In genomic region chr9:76566515-76567280, GRCm38 (mm10) we compare ENCODE assay signal across 8 mouse cellular contexts. TPM values are rescaled to one million over a fixed set of nuclear protein-coding genes. Genes with fewer than 3 reads are reported as not detected.
DNase-seq lines count a peak whose midpoint lies in the region; TF ChIP-seq lines count a peak whose summit lies in the region.

TSS of gene Fam83b (minus strand) at chr9:76567116.

- TF ChIP-seq CTCF in thymus, adult 2 months (IDR thresholded peaks at IDR 0.05; ENCODE audit: borderline replicate concordance, control insufficient read depth, extremely low read depth, insufficient read depth, low read length, poor library complexity), result no peak
- no peak for TF ChIP-seq CTCF in lung, adult 2 months (IDR thresholded peaks at IDR 0.05; ENCODE audit: insufficient read depth, low read length)
- TF ChIP-seq CTCF in olfactory bulb, adult 2 months (IDR thresholded peaks at IDR 0.05; ENCODE audit: insufficient read depth, low read depth, low read length), result no peak

- whole genome bisulfite sequencing in thymus, adult 2 months, result 5% methylated on average over 40 of the region's 40 CpGs
- WGBS in forebrain, embryonic 10.5 days, result 3% methylated on average over 40 of the region's 40 CpGs
- WGBS in lung, adult 2 months, result 1% methylated on average over 40 of the region's 40 CpGs
- WGBS in olfactory bulb, adult 2 months, result 6% methylated on average over 40 of the region's 40 CpGs

- no peaks in the 10 kb centered on the region for H3K27me3 ChIP-seq in thymus, adult 2 months (ENCODE audit: control insufficient read depth, insufficient read depth, low read length)
- H3K27me3 ChIP-seq in forebrain, embryonic 10.5 days (ENCODE audit: poor library complexity, severe bottlenecking), result peaks cover 30% of the 10 kb centered on the region

- peak within 1 kb of the TSS; percentile 11; the same call in 1 of the 2 replicates for H3K4me3 ChIP-seq in thymus, adult 2 months (ENCODE audit: control insufficient read depth, insufficient read depth, low read length)
- peak within 1 kb of the TSS; percentile 70 for H3K4me3 ChIP-seq in forebrain, embryonic 10.5 days
- peak within 1 kb of the TSS; percentile 62 for H3K4me3 ChIP-seq in lung, adult 2 months (replicated peaks; ENCODE audit: extremely low read depth, low read depth, low read length)
- H3K4me3 ChIP-seq in olfactory bulb, adult 2 months (ENCODE audit: insufficient read depth, low read depth, low read length), result peak within 1 kb of the TSS; percentile 32

- peak; percentile 13 for DNase-seq in thymus, adult 2 months
- no peak for DNase-seq in thymus, adult 18-20 months
- DNase-seq in forebrain, embryonic 10.5 days (ENCODE audit: extremely low spot score, low spot score), result peak; percentile 24
- DNase-seq in kidney, adult 18-20 months, result peak; percentile 61
- DNase-seq in lung, adult 2 months, result peak; percentile 64
- no peak for DNase-seq in MN1 (ENCODE audit: low spot score)
- DNase-seq in left cerebral cortex, adult 9 months (ENCODE audit: low spot score in 2 of 2), result no peak

- no peaks in the 10 kb centered on the region for H3K4me1 ChIP-seq in thymus, adult 2 months (replicated peaks; ENCODE audit: control insufficient read depth, insufficient read depth, low read length)
- peaks cover 16% of the 10 kb centered on the region for H3K4me1 ChIP-seq in forebrain, embryonic 10.5 days
- no peaks in the 10 kb centered on the region for H3K4me1 ChIP-seq in lung, adult 2 months (ENCODE audit: control insufficient read depth, insufficient read depth, low read length)
- H3K4me1 ChIP-seq in olfactory bulb, adult 2 months (ENCODE audit: control insufficient read depth, insufficient read depth, low read length), result peaks cover 11% of the 10 kb centered on the region

- TF ChIP-seq POLR2A in thymus, adult 2 months (IDR thresholded peaks at IDR 0.05; ENCODE audit: control insufficient read depth, extremely low read depth, insufficient read depth, low read length, poor library complexity), result no peak
- TF ChIP-seq POLR2A in lung, adult 2 months (IDR thresholded peaks at IDR 0.05; ENCODE audit: borderline replicate concordance, extremely low read depth, low read depth, low read length), result no peak; the same call in 1 of the 2 replicates
- no peak for TF ChIP-seq POLR2A in olfactory bulb, adult 2 months (IDR thresholded peaks at IDR 0.05; ENCODE audit: insufficient read depth, low read depth, low read length)

- no peak within 1 kb of the TSS for H3K27ac ChIP-seq in thymus, adult 2 months (ENCODE audit: control insufficient read depth, insufficient read depth, low read length)
- peak within 1 kb of the TSS; percentile 76 for H3K27ac ChIP-seq in forebrain, embryonic 10.5 days
- H3K27ac ChIP-seq in olfactory bulb, adult 2 months (ENCODE audit: insufficient read depth, low read depth, low read length), result no peak within 1 kb of the TSS

- H3K9me3 ChIP-seq in forebrain, embryonic 10.5 days, result no peaks in the 10 kb centered on the region

- H3K36me3 ChIP-seq in thymus, adult 2 months (ENCODE audit: control insufficient read depth, insufficient read depth, low read length), result no peaks in the 10 kb centered on the region
- H3K36me3 ChIP-seq in forebrain, embryonic 10.5 days (replicated peaks), result no peaks in the 10 kb centered on the region

RNA-seq across cellular contexts. Expression of gene Fam83b, which starts in this region (rescaled TPM):
- polyA plus RNA-seq in thymus, adult 2 months (2012; rRNA removed), result 0.18 and 0.20 TPM in 2 replicates
- 0.38 and 0.45 TPM in 2 replicates for polyA plus RNA-seq in forebrain, embryonic 10.5 days (2016; fragmentation: Nextera tagmentation; extraction: Ambion mirVana)
- 0.28 and 0.83 TPM in 2 replicates for polyA plus RNA-seq in lung, adult 2 months (2012; rRNA removed)
- not detected in 2 replicates for polyA plus RNA-seq in olfactory bulb, adult 2 months (2012; ENCODE audit: insufficient read depth, insufficient read length, low replicate concordance, missing spikeins)

Comparison
In these comparisons a context has a peak if more than half of its experiments do, and no peak if none do; other contexts are left out.
1. Peak in DNase-seq and H3K4me3 ChIP-seq in thymus, adult 2 months; RNA of the gene not detected or under 1 TPM.
2. Peak in DNase-seq, H3K4me3 ChIP-seq and H3K27ac ChIP-seq in forebrain, embryonic 10.5 days; RNA of the gene not detected or under 1 TPM.
3. Peak in DNase-seq and H3K4me3 ChIP-seq in lung, adult 2 months; RNA of the gene not detected or under 1 TPM.
4. H3K4me3 ChIP-seq: peak in every context shown above with its lines; median percentile 70 in forebrain, embryonic 10.5 days; 62 in lung, adult 2 months; 32 in olfactory bulb, adult 2 months; 11 in thymus, adult 2 months.